Mouse (Mus musculus) liver, postnatal 0 days (tissue): ENCODE measurements at regions not wholly inside any gene's neighbourhood (a gene's known extent, or its start where the extent isn't known, plus 50 kb on each side); places are given as distances from the start of the nearest gene placed in this dataset.

ENCODE experiments used
- CTCF ChIP-seq: sonication (generic); IDR thresholded peaks from 2 replicates; pipeline ENCODE4 v1.5.1; 2016; ENCODE audit warnings: antibody characterized with exemption, low read depth
- EP300 ChIP-seq: IDR thresholded peaks from 2 replicates; pipeline ENCODE4 v1.6.1; 2016; ENCODE audit warnings: antibody characterized with exemption, low read depth, mild to moderate bottlenecking

GRCm38 (mm10) chr16:69770768-69771167 is 92.8 kb downstream of the Speer2 start:
- TF ChIP-seq CTCF (no peak), EP300 (no peak)
